Mouse (Mus musculus): ENCODE results near the gene Nubpl.
A peak's percentile ranks its signal among the peaks of the same experiment; 100 is the strongest.

Gene Nubpl

DNA sequence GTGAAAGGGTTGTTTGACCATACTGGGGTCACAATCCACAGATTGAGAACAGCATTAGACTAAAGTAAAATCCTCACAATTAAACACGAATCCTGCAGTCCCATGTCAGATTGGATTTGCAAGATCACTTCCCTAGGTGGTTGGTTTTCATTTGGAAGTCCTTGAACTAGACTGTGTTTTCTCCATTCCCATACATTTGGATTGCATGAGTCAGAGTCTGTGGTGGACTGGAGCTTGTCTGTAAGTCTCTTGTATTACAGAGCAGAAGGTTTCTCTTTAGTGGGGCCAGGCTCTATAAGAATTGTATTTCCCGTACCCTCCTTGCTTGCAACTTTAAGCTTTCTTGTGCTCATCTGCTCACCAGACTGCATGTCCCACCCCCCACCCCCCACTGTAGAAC, 151.0 kb downstream of the Nubpl start:
- no peak for DNase-seq

DNA sequence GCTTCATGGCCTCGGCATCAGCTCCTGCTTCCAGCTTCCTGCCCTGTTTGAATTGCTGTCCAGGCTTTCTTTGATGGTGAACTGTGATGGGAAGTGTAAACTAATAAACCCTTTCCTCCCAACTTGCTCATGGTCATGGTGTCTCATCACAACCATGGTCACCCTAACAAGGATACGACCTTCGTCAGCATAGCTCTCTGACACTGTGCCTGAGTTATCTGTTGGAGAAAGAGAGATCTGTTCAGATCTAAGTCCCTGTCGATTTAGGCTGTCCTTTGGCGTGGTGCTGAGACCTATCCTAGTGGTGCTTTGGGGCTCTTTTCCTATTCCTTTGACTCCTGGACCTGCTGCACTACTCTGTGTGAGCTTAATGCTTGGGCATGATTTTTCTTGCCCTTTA, 156.6 kb downstream of the Nubpl start:
- DNase-seq = no peak

DNA sequence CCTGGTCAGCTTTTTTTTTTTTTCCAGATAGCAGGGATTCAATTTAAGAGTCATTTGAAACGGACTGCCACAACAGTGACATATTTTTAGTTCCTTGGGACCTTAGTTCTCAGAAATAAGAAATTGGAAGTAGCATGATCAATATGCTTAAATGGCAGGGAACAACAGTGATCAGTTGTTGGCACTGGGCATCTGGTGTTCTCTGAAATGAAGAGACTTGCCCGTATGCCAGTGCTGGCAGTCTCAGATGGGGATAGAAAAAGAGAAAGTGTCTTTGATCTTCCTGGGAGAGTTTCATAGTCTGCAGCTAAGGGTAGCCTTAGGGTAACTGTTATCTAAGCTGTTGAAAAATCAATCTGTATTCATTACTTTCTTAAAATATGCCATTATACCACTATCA, 170.6 kb downstream of the Nubpl start:
- no peak for DNase-seq

DNA sequence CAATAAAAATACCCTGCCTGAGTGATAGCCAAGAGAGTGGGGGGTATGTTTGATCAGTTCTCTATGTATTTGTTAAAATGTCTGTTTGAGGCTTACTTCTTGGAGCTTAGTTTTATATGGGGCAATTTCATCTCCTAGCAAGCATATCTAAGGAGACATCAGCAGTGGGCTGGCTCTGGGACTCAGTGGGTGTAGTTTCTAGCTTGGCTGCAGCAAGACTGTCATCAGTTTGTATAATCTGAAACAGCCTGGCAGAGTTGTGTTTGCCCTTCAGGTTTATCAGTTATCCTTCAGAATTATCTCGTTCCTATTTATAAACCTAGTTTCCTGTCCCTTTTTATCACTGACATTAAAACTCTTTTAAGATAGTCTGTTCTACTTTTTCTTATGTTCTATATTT, 175.3 kb downstream of the Nubpl start:
- no peak for DNase-seq

DNA sequence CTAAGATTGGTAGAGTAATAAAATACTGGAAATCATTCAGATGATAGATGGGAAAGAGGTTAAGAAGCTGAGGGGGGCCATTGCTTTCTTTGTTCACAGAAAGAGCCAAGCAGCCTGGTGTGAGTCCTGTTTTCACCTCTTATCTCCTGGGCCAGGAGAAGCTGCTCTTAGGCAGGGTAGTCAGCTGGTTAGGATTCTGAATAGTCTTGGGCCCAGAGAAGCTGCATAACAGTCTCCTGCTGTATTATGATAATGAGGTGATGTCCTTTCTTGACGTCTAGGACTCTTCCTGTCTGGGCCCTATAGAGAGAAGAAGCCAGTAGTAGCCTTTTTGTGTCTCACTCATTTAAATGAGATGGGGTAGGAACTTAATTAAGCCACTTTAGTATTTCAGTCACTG, 178.8 kb downstream of the Nubpl start:
- no peak for DNase-seq

DNA sequence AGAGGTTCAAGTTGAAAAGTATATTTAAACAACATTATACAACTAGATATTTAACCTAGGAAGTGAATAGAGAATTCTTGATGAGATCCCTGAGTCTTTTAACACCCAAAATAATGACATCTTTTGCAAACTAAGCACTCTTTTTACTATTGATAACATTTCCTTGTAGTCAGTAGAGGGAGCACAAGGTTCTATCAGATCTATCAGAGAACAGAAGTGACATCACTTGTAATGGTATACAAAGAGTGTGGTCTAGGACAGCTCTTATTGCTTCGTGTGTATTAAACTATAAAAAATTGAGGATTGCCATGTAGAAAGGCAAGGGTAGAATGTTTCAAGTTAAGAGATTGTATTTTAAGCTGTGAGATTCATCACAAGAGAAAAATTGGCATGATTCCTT, 183.7 kb downstream of the Nubpl start:
- no peak for DNase-seq

DNA sequence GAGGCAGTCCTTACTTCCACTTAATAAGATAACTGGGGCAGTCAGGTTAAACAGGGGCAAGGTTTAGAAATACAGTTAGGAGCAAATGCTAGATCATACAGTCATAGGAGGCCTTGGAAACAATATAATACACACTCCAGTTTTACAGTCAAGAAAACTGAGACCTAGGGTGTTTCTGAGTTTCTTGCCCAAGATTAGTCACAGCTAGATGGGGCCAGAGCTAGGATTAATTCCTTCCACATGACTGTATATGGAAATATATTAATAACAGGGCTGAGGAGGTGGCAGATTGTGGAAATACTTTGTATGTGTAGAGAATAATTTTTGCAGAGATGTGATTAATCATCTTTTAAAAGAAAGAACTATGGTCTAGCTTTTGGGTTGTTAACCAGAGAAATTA, 186.9 kb downstream of the Nubpl start:
- no peak for DNase-seq

DNA sequence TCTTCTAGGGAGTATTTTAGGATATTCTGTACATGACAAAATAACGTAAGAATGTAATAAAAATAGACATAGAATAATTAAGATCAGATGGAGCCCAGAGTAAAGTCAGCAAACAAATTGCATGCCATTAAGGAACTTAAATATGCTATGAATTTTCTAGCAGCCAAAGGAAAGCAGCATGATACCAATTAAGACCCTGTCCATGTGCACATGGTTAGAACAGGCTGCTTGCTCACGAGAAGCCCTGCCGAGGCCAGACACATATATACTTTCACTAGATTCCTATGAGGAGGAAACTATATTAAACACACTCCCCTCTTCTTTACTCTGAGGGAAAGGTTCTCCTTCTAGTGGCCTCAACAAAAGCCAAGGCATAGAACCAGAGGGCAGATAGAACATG, 189.3 kb downstream of the Nubpl start:
- no peak for DNase-seq

DNA sequence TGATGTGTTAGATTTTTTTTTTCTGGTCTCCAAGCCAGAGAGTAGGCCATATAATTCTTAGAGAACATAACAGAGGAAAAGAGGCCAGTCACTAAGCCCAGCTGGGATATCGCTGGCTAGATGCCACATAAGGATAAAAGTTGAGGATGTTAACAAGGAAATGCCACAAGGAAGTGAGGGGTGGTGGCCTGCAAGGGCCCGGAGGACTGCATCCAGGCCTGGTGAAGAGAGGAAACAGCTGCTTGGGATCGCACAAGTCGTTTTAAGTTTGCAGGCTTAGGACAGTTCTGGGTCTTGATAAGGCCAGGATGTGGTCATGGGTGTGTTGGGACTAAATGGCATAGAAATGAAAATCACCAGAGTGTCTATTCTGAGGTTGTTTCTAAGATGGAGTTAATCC, 191.0 kb downstream of the Nubpl start:
- DNase-seq = peak; percentile 70 to 86

DNA sequence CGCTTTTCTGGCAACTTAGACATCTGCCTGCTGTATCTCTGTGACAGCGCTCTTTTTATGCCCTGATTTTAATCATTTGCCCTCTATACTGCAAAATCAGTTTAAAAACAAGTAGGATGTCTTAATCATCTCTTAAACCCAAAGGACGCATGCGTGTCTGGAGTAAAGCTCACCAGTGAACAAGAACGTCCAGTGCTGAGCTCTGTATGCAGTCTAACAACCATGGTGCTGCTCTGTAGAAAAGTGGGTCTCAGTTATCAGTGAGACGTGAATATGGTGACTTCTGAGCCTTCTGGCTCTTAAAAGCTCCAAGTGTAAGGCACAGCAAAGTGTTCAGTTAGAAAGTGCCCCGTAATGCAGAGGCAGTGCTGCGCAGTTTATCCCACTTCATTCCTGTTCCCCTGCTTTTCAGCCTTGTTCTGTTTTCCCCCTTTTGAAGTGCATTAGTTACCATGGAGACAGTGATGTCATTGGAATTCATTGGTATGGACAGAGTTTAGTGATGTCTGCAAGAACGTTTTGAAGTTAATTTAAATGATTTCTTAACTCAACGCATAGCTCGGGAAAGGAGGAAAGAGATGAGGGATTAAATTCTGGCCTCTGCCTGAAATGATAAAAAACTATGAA, 191.5 kb downstream of the Nubpl start:
- DNase-seq = no peak

DNA sequence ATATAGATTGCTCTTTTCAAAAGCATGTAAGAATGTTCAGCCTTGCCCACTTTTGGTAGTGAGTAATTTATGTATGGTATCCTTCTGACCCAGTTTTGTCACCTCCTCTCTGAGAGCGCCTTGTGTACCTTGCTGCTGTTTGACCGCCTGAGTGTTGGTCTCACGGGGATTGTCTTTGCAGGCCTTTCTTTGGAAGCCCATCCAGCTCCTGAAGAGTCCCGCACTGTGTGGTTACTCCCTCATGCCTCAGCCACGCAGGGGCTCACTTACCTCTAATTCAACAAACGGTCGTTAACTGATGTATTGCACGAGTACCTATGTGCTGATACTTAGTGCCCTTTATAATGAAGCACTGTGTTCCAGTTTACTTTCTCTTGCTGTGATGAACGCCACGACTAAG, 192.1 kb downstream of the Nubpl start:
- no peak for DNase-seq

DNA sequence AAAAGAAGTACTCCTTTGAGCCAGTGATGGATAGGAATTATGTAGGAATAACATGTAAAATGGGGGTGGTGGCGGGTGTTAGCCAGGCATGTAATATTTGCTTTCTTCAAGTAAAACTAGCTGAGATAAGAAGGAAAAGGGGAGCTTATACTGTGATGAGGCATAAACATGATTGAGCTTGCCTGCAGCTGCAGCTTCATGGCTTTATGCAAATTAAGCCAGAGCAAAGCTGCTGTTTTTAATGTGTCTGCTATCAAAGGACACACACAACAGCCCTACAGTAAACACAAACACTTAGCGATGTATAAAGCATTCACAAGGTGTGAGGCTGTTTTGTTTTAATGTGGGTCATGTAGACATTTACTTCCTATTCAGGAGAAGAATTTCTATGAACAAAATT, 196.4 kb downstream of the Nubpl start:
- DNase-seq = no peak

DNA sequence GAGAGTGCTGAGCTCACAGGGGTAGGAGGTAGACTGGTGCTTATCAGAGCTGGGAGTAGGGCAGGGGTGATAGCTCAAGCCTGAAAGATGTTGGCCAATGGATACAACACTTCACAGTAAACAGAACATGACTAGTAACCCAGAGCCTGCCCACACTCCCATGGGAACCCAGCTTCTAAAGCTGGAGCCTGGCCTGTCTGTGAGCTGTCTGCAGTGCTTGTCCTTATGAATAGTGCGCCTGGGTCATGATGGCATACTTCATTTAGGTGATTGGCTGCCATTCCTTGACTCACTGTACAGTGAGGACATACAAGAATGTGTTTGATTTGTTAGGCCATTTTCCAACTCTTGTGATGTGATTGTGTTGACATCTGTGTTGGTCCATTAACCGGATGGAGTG, 200.5 kb downstream of the Nubpl start:
- DNase-seq = no peak

DNA sequence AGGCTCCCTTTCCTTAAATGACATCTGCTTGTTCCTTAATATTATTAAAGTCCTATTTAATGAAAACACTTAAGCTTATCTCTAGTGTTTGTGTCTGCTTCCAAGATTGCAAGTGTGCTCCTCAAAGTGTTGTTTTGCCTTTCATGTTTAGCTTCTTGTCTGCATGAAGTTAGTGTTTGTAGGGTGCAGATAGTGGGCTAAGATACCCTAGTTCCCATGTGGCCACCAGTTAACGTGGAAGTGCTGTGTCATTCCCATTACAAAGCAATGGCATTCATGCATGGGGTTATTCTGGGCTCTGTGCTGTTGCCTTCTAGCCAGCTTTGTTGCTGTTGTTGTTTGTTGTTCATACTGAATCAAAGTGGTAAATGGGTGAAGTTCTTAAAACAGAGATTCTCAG, 201.1 kb downstream of the Nubpl start:
- no peak for DNase-seq

DNA sequence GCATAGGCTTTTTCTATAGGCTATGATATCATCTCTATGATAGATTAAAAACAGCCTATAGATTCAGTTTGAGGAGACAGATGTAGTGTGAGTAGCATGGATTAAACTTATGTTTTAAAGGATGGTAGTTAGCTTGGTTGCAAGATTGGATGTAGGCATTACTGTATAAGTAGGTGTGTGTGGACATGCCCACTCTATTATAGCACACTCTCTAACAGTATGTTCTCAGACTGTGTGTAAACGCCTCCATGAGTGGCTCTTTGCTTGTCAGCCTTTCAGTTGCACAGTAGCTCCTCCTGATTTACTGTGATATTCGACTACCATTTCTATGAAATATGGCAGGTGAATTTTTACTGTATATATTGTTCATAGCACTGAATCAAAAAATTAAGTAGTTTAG, 205.4 kb downstream of the Nubpl start:
- no peak for DNase-seq

DNA sequence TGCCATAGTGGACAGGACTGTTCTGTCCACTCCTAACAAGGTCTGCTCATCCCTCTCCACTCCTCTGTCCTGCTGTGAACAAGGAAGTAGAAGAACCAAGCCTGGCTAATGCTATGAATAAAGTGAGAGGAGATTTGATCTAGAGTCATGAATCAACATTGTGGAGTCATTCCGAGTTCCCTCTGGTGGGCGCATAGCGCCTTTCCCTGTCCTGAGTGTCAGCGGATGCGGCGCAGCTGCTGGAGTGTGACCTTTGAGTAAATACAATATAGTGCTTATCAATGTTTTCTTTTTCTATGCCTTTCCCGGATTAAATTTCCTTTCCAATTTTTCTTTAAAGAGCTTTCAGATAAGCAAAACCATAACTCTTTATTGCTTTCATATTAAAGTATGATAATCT, 208.8 kb downstream of the Nubpl start:
- peak; percentile 65 to 83 for DNase-seq

DNA sequence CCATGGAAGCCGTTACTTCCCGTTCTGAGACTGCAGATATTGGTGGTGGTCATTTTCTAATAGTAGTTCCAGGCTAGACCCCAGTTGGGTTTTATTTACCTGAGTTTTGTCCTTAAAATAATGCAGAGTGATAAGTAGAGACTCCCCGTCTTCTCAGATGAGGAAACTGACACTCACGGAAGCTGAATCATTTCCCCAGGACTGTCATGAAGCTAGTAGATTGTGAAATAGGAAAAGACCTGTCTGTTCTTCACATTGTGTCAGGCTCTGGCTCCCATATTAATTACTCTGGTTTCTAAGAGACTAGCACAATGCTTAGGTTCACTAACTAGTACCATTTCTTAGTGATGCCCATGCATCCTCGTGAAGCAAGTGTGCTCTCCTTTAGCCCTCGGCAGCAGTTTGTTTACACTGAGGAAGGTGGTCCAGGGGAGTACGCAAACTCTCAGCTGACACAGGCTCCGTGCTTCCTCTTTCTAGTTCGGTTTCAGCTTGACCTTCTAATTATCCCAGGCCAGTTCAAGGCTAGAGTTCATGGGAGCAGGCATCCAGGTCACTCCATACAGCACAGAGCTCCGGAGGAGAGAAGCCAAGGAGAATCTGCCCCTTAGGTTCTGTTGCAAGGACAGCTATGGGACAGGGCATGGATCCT, 209.9 kb downstream of the Nubpl start:
- DNase-seq = no peak

DNA sequence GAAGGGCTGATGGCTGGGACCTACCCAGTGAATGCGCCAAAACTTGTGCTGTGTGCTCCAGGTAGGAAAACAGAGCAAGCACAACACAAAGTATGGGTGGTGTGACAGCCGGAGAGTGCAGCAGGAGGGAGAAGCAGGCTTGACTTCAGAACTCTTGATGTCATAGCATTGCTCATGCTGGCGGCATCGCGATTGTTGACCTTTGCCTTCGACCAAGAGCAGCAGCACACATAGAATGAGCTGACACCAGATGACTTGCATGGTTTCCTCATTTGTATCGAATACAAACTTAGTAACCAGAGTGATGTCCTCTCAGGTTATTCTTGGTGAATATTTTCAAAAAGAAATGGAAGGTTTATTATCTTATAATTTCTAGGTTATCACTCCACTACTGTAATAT, 211.1 kb downstream of the Nubpl start:
- DNase-seq = no peak

DNA sequence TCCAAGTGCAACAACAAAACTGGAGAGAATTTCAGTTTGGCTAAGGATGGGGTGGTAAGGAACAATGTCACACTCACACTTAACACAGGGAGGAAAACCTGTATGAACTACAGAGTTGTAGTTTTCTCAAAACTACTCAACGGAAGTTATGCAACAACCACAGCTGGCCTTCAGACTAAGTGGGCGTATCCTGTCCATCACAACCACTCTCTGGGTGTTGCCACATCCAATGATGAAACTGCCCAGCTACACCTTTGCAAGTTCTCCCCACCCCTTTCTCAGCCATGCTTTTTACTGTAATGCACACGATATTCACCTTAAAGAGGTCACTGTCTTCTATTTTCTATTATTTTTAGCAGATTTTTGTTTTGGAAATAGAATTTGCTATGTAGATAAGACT, 217.3 kb downstream of the Nubpl start:
- no peak for DNase-seq

DNA sequence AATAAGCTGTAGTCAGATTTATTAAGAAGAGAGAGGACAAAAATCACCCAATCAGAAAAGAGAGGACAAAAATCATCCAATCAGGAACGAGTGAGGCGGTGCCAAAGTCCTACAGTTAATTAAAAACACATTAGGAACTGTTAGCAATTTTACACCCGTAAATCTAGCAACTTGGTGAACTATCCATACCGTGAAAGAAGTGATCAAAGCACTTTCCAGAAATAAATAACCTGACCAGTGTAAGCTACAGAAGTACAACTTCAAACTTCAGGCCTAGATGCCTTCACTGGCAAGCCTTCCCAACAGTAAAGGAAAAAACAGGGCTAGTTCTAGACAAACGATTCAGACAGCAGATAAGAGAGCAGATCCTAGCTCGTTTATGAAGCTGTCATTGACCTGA, 220.1 kb downstream of the Nubpl start:
- DNase-seq = no peak

DNA sequence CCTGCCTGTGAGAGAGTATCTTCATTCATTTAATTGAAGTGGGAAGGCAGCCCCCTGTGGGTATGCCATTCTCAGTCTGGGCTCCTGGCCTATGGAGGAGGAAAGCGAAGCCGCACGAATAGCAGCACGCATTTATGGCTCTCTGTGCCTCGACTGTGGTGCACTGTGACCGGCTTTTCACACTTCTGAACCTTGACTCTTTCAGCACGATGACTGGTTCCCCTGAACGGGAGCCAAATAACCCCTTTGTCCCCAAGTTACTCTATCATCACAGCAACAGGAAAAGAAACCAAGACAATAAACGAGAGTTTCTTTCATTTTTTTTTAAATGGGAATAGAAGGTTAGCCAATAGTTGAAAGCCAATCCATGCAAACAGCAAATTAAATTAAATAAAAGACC, 220.9 kb downstream of the Nubpl start:
- no peak for DNase-seq

DNA sequence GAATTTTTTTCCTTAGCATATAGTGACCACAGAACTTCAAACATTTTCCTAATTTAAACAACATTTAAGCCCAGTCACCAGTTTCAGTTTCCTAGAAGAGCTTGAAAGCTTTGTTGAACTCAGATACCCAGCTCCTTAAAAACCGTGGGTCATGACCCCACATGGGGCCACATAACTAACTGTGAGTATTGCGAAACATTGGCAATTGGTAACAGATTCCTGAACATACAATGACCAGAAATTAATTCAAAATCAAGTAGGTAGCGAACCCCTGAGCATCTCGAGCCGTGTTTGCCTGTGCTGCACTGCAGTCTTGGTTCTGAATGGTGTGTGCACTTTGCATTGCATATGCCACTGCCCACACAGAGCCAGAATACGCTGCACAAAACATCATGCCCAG, 221.6 kb downstream of the Nubpl start:
- no peak for DNase-seq

DNA sequence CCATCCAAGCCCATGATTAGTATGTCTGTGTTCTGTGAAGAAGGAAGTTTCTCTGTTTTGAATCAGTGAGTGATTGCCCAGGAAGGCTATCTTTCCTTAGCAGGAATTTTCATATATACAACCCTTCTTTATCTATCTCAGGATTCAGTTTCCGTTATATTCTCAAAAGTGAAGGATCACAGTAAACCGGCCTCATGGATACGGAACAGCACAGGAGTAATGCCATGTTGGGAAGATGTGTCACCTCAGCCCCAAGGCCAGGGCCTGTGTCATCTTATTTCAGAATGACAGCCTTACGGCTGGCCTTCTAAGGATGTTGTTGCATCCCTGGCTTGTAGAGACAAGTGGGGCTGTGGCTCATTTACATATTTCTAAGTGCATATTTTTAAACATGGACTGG, 231.0 kb downstream of the Nubpl start:
- DNase-seq = peak in 1 of 2 experiments; percentile 23

DNA sequence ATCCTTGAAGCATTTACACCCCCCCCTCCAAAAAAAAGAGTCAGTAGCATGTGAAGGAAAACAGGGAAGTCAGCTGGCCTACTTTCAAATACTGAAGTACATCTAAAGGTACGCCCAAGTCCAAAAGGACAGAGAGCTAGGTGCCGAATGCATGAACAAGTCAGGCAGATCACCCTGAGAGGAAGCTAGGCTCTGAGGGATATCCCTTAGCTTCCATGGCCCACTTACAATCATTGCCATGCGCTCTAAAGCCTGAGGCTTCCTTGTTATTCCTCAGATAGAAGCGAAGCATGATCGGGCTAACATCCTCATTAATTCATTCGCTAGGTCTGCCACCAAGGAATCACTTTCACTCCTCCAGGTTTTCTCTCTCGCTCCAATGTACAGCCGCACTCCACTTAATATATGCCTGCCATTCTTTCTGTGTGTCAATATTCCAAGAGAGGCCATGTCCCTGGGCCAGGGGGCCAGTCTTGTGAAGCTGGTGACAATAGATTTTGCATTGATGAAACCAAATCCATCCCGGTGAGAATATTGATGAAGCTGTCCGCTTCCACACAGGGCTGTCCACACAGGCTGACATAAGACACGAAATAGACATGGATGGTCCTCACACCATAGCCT, 237.7 kb downstream of the Nubpl start:
- DNase-seq = no peak
